Mouse (Mus musculus) hematopoietic stem cell, adult 5-6 weeks (primary cell): ENCODE results near the gene Gm47996. TPM values are rescaled to one million over a fixed set of nuclear protein-coding genes. Genes with fewer than 3 reads are reported as not detected.
"Not testable (repeated sequence)": the region's sequence is repeated elsewhere in the genome, so short reads cannot be mapped to it uniquely, and the experiment has no call there.

Experiments used
- ATAC-seq, 2 experiments: fragments of 125-278 bp in 1 of 2; replicated peaks in 1 of 2; 2 replicates each; pipeline ENCODE4 v1.8.0; 2016 to 2017; ENCODE audit warnings: inconsistent platforms in 2 of 2, mild to moderate bottlenecking in 2 of 2, moderate number of reproducible peaks in 2 of 2, low read depth in 1 of 2, moderate TSS enrichment in 1 of 2; ENCODE audit not compliant: low FRiP score in 2 of 2, poor library complexity in 2 of 2, severe bottlenecking in 2 of 2, insufficient read depth in 1 of 2, low TSS enrichment in 1 of 2
- total RNA-seq: library from RNA; stranded (forward); fragments of 172-1452, 232-1000 nt; gene quantifications from 2 replicates; pipeline ENCODE4 v1.2.3, GENCODE M21; 2017

Gm47996 gene
- 0.25 TPM in 1 of 2 replicates, not detected in the other for total RNA-seq

GRCm38 (mm10) chr1:151209824-151210355 is at the start of gene Gm47996:
TSS of gene Gm47996 (plus strand) at chr1:151210131.
- not testable (repeated sequence) for ATAC-seq

- ATAC-seq: no peak
These were observed 43.9 kb upstream of the Gm47996 start for GRCm38 (mm10) chr1:151166031-151166430.

- no peak; a peak in 1 of 4 replicates for ATAC-seq
These were observed 42.5 kb upstream of the Gm47996 start for GRCm38 (mm10) chr1:151167297-151168047.

- ATAC-seq: no peak
These were observed 41.3 kb upstream of the Gm47996 start for GRCm38 (mm10) chr1:151168637-151169036.

- no peak for ATAC-seq
These were observed 38.1 kb upstream of the Gm47996 start for GRCm38 (mm10) chr1:151171572-151172461.

- peak; percentile 85 to 88 for ATAC-seq
These were observed 32.6 kb upstream of the Gm47996 start for GRCm38 (mm10) chr1:151177030-151177936.

GRCm38 (mm10) chr1:151177937-151178271 is 32.0 kb upstream of the Gm47996 start:
- no peak; a peak in 1 of 4 replicates for ATAC-seq

- no peak for ATAC-seq
These were observed 31.3 kb upstream of the Gm47996 start for GRCm38 (mm10) chr1:151178505-151179083.

- ATAC-seq: no peak
These were observed 29.8 kb upstream of the Gm47996 start for GRCm38 (mm10) chr1:151180167-151180566.

- ATAC-seq: not testable (repeated sequence)
These were observed 27.7 kb upstream of the Gm47996 start, which contains the start of gene Gm47985 for GRCm38 (mm10) chr1:151182266-151182665. TSS of gene Gm47985 (plus strand) at chr1:151182537.

GRCm38 (mm10) chr1:151186186-151186585 is 23.7 kb upstream of the Gm47996 start:
- not testable (repeated sequence) for ATAC-seq

- not testable (repeated sequence) for ATAC-seq
These were observed 23.0 kb upstream of the Gm47996 start for GRCm38 (mm10) chr1:151186879-151187424.

GRCm38 (mm10) chr1:151188469-151188868 is 21.5 kb upstream of the Gm47996 start:
- ATAC-seq: no peak

- ATAC-seq: not testable (repeated sequence)
These were observed 17.9 kb upstream of the Gm47996 start, which contains the start of gene Gm8947 for GRCm38 (mm10) chr1:151192075-151192474. TSS of gene Gm8947 (plus strand) at chr1:151192376.

- ATAC-seq: not testable (repeated sequence)
These were observed 17.2 kb upstream of the Gm47996 start for GRCm38 (mm10) chr1:151192739-151193138.

- ATAC-seq: not testable (repeated sequence)
These were observed 13.9 kb upstream of the Gm47996 start for GRCm38 (mm10) chr1:151195986-151196385.
